Mouse (Mus musculus) left cerebral cortex, postnatal 36 days (tissue): ENCODE results near the gene Erbb4. TPM values are rescaled to one million over a fixed set of nuclear protein-coding genes. Genes with fewer than 3 reads are reported as not detected.

Experiments
- DNase-seq, 2 experiments: peaks; one replicate each; pipeline ENCODE4 v3.0.0; 2021 to 2022; ENCODE audit warnings: low spot score in 2 of 2, mixed read lengths in 1 of 2
- intact Hi-C: fragments of 180-260 bp; cut with DNase I; formaldehyde crosslinking; loops from one replicate; pipeline ENCODE4 v1.15.1; 2025
- total RNA-seq, 2 experiments: library from RNA; stranded (reverse); gene quantifications; 2 replicates each; pipeline ENCODE4 v1.2.3; 2021

The Erbb4 gene
- total RNA-seq, 2 experiments from 2014 or later, result 54.6 to 64.0 TPM

GRCm38 (mm10) chr1:68674667-68675066 lies 433.2 kb downstream of the Erbb4 start:
- intact Hi-C loops, result no loop called here
- no peak for DNase-seq

DNA sequence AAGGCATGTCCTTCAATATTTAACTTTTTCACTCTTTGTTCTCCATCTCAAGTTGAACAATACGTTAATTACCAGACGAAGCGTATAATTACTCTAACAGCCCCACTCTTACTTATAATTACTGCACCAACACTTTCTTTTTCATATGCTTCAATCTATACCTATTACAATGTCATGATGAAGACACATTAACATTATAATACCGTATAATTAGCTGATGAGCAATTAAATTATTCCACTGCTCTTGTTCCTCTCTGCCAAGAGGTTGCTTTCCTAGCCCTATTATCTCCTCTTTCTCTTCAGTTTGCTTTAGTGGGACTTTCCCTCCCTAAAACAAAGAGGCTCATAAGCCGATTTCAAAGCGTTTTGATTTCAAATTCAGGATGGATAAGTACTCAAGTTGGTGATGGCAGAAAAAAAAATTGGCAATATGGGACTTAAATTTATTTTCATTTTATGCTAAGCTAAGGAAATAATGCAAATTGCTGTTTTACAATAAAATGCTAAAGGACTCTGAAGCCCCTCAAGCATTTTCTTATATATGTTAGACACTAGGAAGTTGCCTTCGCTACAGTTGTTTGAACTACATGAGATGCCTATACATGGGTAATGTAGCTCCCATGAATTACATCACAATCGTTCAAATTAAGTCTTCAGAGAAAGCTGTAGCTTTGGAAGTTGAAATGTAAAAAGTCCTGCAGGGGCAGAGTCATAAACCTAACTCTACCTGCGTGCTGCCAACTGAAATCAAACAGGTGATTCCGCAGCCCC lies 440.8 kb downstream of the Erbb4 start:
- intact Hi-C loops, result no loop called here
- no peak for DNase-seq

- DNase-seq, result no peak
- intact Hi-C loops, result no loop called here
Observed at GRCm38 (mm10) chr1:68590475-68590874, 517.4 kb downstream of the Erbb4 start.

DNA sequence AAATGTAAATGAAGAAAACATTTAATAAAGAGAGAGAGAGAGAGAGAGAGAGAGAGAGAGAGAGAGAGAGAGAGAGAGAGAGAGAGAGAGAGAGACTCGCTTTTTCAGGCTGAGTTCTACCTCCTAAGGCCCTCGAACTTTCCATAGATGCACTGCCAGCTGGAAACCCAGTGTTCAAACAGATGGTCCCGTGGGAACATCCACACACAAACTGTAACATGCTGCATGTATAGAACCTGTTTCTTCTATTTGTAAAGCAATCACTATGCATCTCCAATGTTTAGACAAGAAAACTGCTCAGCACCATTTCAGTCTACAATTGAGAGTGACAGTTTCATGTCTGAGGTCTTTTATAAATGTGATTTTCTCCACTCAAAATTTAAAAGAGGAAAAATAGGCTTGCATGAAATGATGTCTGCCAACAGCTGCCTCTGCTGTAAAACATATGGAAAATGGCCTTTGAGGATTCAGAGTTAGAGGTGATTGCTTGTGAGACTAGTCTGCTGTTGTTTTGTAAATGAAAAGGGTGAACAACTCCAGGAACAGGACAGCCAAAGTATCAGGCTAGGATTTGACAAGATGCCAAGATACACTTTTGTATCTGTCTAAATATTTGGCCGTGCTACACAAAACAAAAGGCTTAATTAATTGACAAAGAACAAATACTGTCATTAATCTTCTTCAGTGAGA lies 533.9 kb downstream of the Erbb4 start:
- peak; percentile 7 to 8 for DNase-seq
- intact Hi-C loops, result no loop called here

DNA sequence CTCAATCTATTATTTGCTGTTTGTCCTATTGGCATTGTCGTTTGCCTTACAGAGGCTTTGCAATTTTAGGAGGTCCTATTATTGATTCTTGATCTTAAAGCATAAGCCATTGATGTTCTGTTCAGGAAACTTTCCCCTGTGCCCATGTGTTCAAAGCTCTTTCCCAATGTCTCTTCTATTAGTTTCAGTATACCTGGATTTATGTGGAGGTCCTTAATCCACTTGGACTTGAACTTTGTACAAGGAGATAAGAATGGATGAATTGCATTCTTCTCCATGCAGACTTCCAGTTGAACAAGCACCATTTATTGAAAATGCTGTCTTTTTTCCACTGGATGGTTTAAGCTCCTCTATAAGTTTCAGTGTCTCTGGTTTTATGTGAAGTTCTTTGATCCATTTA lies 536.9 kb downstream of the Erbb4 start:
- intact Hi-C loops, result no loop called here
- DNase-seq, result no peak

DNA sequence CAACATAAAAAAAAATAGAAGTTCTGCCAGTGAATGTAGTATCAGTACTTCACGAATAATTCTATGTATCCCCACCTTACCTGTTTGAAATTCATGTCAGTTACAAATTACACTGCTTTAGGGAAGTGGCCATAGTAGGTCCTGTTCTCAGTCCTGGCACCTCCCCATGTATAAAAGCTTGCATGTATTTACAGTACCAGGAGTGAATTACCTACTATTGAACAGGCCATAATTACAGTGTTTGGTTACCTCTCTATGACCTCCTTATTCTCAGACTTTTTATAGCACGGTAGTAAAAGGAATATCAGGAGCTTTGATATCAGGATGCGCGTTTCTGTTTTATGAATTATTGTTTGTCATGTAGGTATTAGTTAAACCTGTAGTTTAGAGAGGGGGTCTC lies 564.9 kb downstream of the Erbb4 start:
- no peak for DNase-seq
- intact Hi-C loops, result no loop called here

GRCm38 (mm10) chr1:68517820-68518219 lies 590.0 kb downstream of the Erbb4 start:
- DNase-seq, result no peak
- intact Hi-C loops, result no loop called here

DNA sequence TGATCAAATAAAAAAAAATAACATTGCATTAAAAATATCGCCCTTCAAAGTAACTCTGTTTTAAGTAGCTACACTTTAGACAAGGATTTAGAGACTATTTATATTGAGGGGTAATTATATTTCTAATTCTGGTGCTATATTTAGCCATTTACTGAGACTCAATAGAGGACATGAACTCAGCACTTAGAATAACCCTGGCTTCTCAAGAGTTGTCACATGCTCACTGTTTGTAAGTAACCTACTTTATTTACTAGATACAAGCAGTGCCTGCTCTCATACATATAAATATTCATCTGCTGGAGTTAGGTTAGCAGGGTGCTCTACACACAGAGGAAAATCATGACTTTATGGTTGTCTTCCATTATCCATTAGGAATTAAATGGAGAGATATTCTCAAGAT lies 604.0 kb downstream of the Erbb4 start:
- intact Hi-C loops, result no loop called here
- no peak for DNase-seq

- DNase-seq, result no peak
- intact Hi-C loops, result no loop called here
Observed at GRCm38 (mm10) chr1:68501561-68501960, 606.3 kb downstream of the Erbb4 start.

- DNase-seq, result no peak
- intact Hi-C loops, result no loop called here
Observed at GRCm38 (mm10) chr1:68466390-68466960, 641.4 kb downstream of the Erbb4 start.

GRCm38 (mm10) chr1:68451274-68451673 lies 656.6 kb downstream of the Erbb4 start:
- no peak for DNase-seq
- intact Hi-C loops, result no loop called here

GRCm38 (mm10) chr1:68424336-68424983 lies 683.4 kb downstream of the Erbb4 start:
- DNase-seq, result no peak
- intact Hi-C loops, result no loop called here

DNA sequence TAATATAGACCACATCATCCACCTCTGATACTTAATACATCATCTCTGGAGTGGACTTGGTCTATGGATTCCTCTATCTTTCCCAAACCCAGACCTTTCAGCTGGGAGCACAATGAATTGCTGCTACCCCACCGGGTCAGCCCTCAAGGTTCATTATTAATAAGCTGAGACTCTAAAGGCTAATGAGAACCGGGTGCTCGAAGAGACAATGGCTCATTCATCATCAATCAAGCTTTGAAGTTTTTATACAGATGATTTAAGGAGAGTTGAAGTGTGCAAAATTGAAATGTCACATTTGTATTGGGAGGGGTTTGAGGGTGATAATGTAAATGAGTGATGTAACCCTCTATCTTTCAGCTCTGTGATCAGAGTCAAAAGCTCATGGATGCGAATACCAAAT lies 706.7 kb downstream of the Erbb4 start:
- intact Hi-C loops, result no loop called here
- DNase-seq, result no peak

DNA sequence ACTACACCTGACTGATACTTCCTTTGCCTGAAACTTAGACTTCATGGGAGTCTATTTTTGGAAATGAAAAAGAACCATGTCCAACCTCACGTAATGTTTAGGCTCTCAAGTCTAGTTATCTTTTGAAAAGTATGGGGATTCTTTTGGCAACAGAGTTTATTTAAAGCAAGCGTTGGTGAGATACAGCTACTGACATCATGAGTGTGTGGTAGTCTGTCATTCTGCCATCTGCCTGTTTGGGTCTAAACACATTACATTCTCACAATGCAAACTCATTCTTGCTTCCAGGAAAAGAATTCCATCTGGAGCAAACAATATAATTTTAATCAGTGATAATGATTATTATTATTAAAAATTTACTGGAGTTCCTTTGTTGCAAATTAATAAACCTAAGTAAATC lies 736.3 kb downstream of the Erbb4 start:
- intact Hi-C loops, result no loop called here
- DNase-seq, result no peak

DNA sequence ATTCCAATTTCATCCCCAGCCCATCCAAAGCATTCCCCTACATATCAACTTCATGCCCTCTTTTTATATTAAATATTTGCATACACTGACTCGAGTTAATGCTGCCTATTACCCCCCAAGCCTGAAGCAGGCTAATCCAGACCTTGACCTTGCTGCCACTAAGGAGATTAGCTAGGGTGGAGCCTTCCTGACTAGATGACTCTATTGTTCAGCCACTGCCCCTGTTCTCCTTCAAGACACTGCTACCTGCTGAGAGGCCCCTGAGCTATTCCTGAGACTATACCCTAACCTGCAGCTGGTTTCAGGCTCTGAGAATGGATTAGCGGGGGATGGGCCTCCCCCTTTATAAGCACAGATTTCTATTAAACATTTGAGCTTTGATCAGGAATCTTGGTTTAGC lies 774.1 kb downstream of the Erbb4 start:
- DNase-seq, result no peak
- intact Hi-C loops, result no loop called here

- intact Hi-C loops, result no loop called here
- no peak for DNase-seq
Observed at GRCm38 (mm10) chr1:68305813-68306212, 802.0 kb downstream of the Erbb4 start.

DNA sequence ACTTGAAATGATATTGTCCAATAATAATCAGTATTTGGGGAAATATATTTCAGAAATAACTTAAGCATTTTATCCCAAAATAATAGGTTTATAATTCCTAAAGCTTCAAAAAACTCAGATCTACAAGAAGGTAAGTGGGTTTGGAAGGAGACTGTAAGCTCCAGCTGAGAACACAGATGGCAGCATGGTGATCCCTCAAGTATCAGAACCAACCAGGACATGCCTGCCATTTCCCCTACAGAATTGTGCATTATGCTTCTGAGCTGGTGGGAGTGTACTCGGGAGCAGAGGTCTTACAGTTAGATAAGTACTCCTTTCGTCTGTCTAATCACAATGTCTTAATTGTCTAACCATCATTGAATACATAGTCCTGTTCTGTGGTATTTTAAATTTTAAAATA lies 823.4 kb downstream of the Erbb4 start:
- no peak for DNase-seq
- intact Hi-C loops, result no loop called here

- no peak for DNase-seq
- intact Hi-C loops, result no loop called here
Observed at GRCm38 (mm10) chr1:68275819-68276218, 832.0 kb downstream of the Erbb4 start.

DNA sequence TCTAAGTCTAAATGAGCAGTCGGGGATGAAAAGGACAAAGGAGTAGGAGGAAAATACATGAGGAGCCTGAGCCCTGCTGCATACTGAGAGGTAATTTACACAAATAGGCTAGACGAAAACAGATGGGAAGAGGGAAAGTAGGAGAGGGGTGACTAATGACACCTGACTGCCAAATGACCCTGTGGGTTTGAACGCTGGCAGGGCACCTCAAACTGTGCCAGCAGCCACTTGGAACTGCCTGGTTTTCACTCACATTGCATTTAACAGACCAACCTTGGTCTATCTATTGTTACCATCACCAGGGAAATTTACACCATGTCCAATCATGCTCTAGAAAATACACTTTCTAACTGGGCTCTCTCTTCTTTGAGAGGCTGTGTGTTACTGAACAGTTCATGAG lies 929.3 kb downstream of the Erbb4 start:
- no peak for DNase-seq
- intact Hi-C loops, result no loop called here

DNA sequence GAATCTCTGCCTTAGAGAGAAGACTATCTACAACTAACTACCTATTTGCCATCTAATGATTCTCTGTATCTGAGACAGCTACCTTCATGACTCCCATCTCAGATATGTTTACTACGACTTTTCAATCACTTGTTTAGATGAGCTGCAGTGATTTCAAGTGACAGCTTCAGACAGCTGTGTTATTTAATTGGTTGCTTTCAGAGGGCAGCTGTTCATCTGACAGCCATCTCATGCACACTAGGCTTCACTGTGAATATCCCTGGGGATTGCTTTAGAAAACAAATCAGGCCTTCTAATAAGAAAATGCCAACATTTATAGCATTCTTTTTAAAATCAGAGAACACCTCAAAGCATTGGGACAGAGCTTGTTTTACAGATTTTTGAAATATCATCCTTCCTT lies 952.6 kb downstream of the Erbb4 start:
- intact Hi-C loops, result no loop called here
- DNase-seq, result no peak

DNA sequence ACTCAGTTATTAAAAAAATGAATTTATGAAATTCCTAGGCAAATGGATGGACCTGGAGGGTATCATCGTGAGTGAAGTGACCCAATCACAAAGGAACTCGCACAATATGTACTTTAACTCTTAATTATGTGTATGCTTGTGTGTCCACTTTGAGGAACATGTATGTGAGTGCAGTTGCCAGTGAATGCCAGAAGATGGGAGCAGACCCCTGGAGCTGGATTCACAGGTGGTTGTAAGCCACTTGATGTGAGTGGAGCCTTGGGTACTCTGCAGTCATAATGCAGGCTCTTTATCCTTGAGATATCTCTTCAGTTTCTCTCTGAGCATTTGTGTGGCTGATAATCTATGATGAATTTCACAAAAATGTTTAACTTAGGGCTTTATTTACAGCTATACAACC lies 957.3 kb downstream of the Erbb4 start:
- DNase-seq, result no peak
- intact Hi-C loops, result no loop called here
